Mouse (Mus musculus): Measurements from ENCODE around the gene Kmt5a. TPM values are rescaled to one million over a fixed set of nuclear protein-coding genes. Genes with fewer than 3 reads are reported as not detected.

Gene Kmt5a
- total RNA-seq (2012; rRNA removed), result 62.6 and 69.8 TPM in 2 replicates

- peak within 1 kb of the TSS; percentile 96 for H3K9ac ChIP-seq (ENCODE audit: insufficient read depth, low read depth, low read length, poor library complexity, severe bottlenecking)
- TF ChIP-seq ZNF384 (IDR thresholded peaks at IDR 0.05; ENCODE audit: low read depth, low read length) (peak; percentile 74), CHD2 (IDR thresholded peaks at IDR 0.05; ENCODE audit: low read depth, low read length) (peak; percentile 78; the same call in 1 of the 2 replicates), HCFC1 (IDR thresholded peaks at IDR 0.05; ENCODE audit: borderline replicate concordance, insufficient read depth, low read length) (no peak), MAFK (IDR thresholded peaks at IDR 0.05; ENCODE audit: insufficient read depth, low read depth, low read length) (no peak), ZC3H11A (IDR thresholded peaks at IDR 0.05; ENCODE audit: borderline replicate concordance, low read depth, low read length) (no peak)
- no peaks in the 10 kb centered on the region for H3K36me3 ChIP-seq (ENCODE audit: control insufficient read depth, insufficient read depth, low read length, poor library complexity, severe bottlenecking)
- no peaks in the 10 kb centered on the region for H3K9me3 ChIP-seq (ENCODE audit: control insufficient read depth, insufficient read depth, low read depth, low read length)
- H3K27ac ChIP-seq (ENCODE audit: insufficient read depth, low read depth, low read length, poor library complexity, severe bottlenecking), result peak within 1 kb of the TSS; percentile 82
- in situ Hi-C loops (cut with MboI; ENCODE audit: low sequenced_read_pairs in 2 of 2, unreplicated experiment in 2 of 2), result no loop called here
- H3K4me3 ChIP-seq (ENCODE audit: insufficient read depth in 1 of 2, low read depth in 1 of 2, low read length in 2 of 2, poor library complexity in 1 of 2, severe bottlenecking in 1 of 2), result peak within 1 kb of the TSS; percentile 81 to 98
- H3K4me1 ChIP-seq (ENCODE audit: control insufficient read depth in 2 of 2, insufficient read depth in 2 of 2, low read length in 2 of 2, poor library complexity in 1 of 2), result peaks cover 0 to 2% of the 10 kb centered on the region in 2 experiments; a peak in 1 of 4 replicates
- DNase-seq (ENCODE audit: low read depth, low spot score), result peak; percentile 95
Measured at GRCm38 (mm10) chr5:124439447-124440093, at the start of gene Kmt5a. Gene Kmt5a, plus strand, starts transcription at chr5:124439930.

- Histone ChIP-seq H3K4me3 (ENCODE audit: insufficient read depth in 1 of 2, low read depth in 1 of 2, low read length in 2 of 2, poor library complexity in 1 of 2, severe bottlenecking in 1 of 2) (no peak overlapping the region), H3K9ac (ENCODE audit: insufficient read depth, low read depth, low read length, poor library complexity, severe bottlenecking) (no peak overlapping the region), H3K36me3 (ENCODE audit: control insufficient read depth, insufficient read depth, low read length, poor library complexity, severe bottlenecking) (peaks cover 29% of the 10 kb centered on the region)
Measured at GRCm38 (mm10) chr5:124392412-124392811, 47.3 kb upstream of the Kmt5a start.

GRCm38 (mm10) chr5:124393726-124394125, 46.0 kb upstream of the Kmt5a start:
- H3K4me1 ChIP-seq (ENCODE audit: control insufficient read depth in 2 of 2, insufficient read depth in 2 of 2, low read length in 2 of 2, poor library complexity in 1 of 2), result no peaks in the 10 kb centered on the region
- in situ Hi-C loops (cut with MboI; ENCODE audit: low sequenced_read_pairs in 2 of 2, unreplicated experiment in 2 of 2), result loop anchor here (25.0 kb wide), 2 partner anchors 606 to 631 kb away; no protein-coding TSS in a partner anchor
- no peak overlapping the region for H3K27ac ChIP-seq (ENCODE audit: insufficient read depth, low read depth, low read length, poor library complexity, severe bottlenecking)
- peaks cover 28% of the 10 kb centered on the region for H3K36me3 ChIP-seq (ENCODE audit: control insufficient read depth, insufficient read depth, low read length, poor library complexity, severe bottlenecking)
- H3K4me3 ChIP-seq (ENCODE audit: insufficient read depth in 1 of 2, low read depth in 1 of 2, low read length in 2 of 2, poor library complexity in 1 of 2, severe bottlenecking in 1 of 2), result no peak overlapping the region
- H3K9me3 ChIP-seq (ENCODE audit: control insufficient read depth, insufficient read depth, low read depth, low read length), result no peaks in the 10 kb centered on the region
- TF ChIP-seq ZC3H11A (IDR thresholded peaks at IDR 0.05; ENCODE audit: borderline replicate concordance, low read depth, low read length), result no peak
- no peak for TF ChIP-seq CHD2 (IDR thresholded peaks at IDR 0.05; ENCODE audit: low read depth, low read length)
- no peak overlapping the region for H3K9ac ChIP-seq (ENCODE audit: insufficient read depth, low read depth, low read length, poor library complexity, severe bottlenecking)
- DNase-seq (ENCODE audit: low read depth, low spot score), result no peak

More at GRCm38 (mm10) chr5:124392412-124392811, 47.3 kb upstream of the Kmt5a start:
- Histone ChIP-seq H3K27ac (ENCODE audit: insufficient read depth, low read depth, low read length, poor library complexity, severe bottlenecking) (no peak overlapping the region), H3K9me3 (ENCODE audit: control insufficient read depth, insufficient read depth, low read depth, low read length) (no peaks in the 10 kb centered on the region), H3K4me1 (ENCODE audit: control insufficient read depth in 2 of 2, insufficient read depth in 2 of 2, low read length in 2 of 2, poor library complexity in 1 of 2) (no peaks in the 10 kb centered on the region)
- TF ChIP-seq HCFC1 (IDR thresholded peaks at IDR 0.05; ENCODE audit: borderline replicate concordance, insufficient read depth, low read length), result no peak
- no peak for TF ChIP-seq ZC3H11A (IDR thresholded peaks at IDR 0.05; ENCODE audit: borderline replicate concordance, low read depth, low read length)
- no peak for TF ChIP-seq ZNF384 (IDR thresholded peaks at IDR 0.05; ENCODE audit: low read depth, low read length)
- no peak for TF ChIP-seq CHD2 (IDR thresholded peaks at IDR 0.05; ENCODE audit: low read depth, low read length)
- TF ChIP-seq MAFK (IDR thresholded peaks at IDR 0.05; ENCODE audit: insufficient read depth, low read depth, low read length), result no peak
- in situ Hi-C loops (cut with MboI; ENCODE audit: low sequenced_read_pairs in 2 of 2, unreplicated experiment in 2 of 2), result loop anchor here (25.0 kb wide), 2 partner anchors 605 to 630 kb away; no protein-coding TSS in a partner anchor
- no peak for DNase-seq (ENCODE audit: low read depth, low spot score)

- no peak for DNase-seq (ENCODE audit: low read depth, low spot score)
- TF ChIP-seq ZC3H11A (IDR thresholded peaks at IDR 0.05; ENCODE audit: borderline replicate concordance, low read depth, low read length) (no peak), CHD2 (IDR thresholded peaks at IDR 0.05; ENCODE audit: low read depth, low read length) (no peak), HCFC1 (IDR thresholded peaks at IDR 0.05; ENCODE audit: borderline replicate concordance, insufficient read depth, low read length) (no peak), MAFK (IDR thresholded peaks at IDR 0.05; ENCODE audit: insufficient read depth, low read depth, low read length) (no peak)
- no peaks in the 10 kb centered on the region for H3K9me3 ChIP-seq (ENCODE audit: control insufficient read depth, insufficient read depth, low read depth, low read length)
- H3K27ac ChIP-seq (ENCODE audit: insufficient read depth, low read depth, low read length, poor library complexity, severe bottlenecking), result no peak overlapping the region
- H3K4me1 ChIP-seq (ENCODE audit: control insufficient read depth in 2 of 2, insufficient read depth in 2 of 2, low read length in 2 of 2, poor library complexity in 1 of 2), result 0 out of 4 replicates have a peak, but pooled peaks cover 0 to 1% of the 10 kb centered on the region in 2 experiments
- H3K9ac ChIP-seq (ENCODE audit: insufficient read depth, low read depth, low read length, poor library complexity, severe bottlenecking), result no peak overlapping the region
- in situ Hi-C loops (cut with MboI; ENCODE audit: low sequenced_read_pairs in 2 of 2, unreplicated experiment in 2 of 2), result loop anchor here in 1 of 2 experiments (5.0 to 25.0 kb wide), 2 partner anchors 34 to 1949 kb away; no protein-coding TSS in a partner anchor
- H3K36me3 ChIP-seq (ENCODE audit: control insufficient read depth, insufficient read depth, low read length, poor library complexity, severe bottlenecking), result peaks cover 19% of the 10 kb centered on the region
- H3K4me3 ChIP-seq (ENCODE audit: insufficient read depth in 1 of 2, low read depth in 1 of 2, low read length in 2 of 2, poor library complexity in 1 of 2, severe bottlenecking in 1 of 2), result no peak overlapping the region
Measured at GRCm38 (mm10) chr5:124410808-124411207, 28.9 kb upstream of the Kmt5a start.
